Mouse (Mus musculus) cerebellum, adult 2 months (tissue): ENCODE data around the gene C2.

ENCODE experiments used
- CTCF ChIP-seq: fragments of 200-500 bp; IDR thresholded peaks from 2 replicates; pipeline ENCODE4 v1.5.1; 2011; ENCODE audit warnings: low read depth, mild to moderate bottlenecking, control low read depth, low read length, moderate library complexity, borderline replicate concordance; ENCODE audit not compliant: insufficient read depth
- POLR2A ChIP-seq: fragments of 200-500 bp; IDR thresholded peaks from 2 replicates; pipeline ENCODE4 v1.6.1; 2011; ENCODE audit warnings: low read length, control low read depth, borderline replicate concordance; ENCODE audit not compliant: insufficient read depth

DNA sequence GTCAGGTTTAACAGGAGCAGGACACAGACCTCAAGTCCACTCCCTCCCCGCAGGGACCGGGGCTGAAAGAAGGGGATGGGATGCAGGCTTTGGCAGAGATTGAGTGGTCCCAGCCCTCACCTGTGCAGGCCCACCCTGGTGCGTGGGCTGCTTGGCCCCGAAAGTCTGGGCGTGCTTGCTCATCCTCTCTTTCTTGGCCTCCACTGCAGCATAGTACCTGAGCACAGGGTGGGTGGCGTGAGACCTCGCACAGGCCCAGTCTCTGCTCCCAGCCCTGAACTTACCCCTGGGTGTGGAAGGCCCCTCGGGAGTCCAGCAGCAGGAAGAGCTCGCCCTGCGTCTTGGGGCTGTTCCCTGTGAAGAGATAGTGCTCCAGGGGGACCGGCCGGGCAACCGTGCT is 53.2 kb downstream of the C2 start:
- TF ChIP-seq POLR2A (no peak), CTCF (no peak)
